ENCODE assay signal across 27 mouse cellular contexts in the genomic region with DNA sequence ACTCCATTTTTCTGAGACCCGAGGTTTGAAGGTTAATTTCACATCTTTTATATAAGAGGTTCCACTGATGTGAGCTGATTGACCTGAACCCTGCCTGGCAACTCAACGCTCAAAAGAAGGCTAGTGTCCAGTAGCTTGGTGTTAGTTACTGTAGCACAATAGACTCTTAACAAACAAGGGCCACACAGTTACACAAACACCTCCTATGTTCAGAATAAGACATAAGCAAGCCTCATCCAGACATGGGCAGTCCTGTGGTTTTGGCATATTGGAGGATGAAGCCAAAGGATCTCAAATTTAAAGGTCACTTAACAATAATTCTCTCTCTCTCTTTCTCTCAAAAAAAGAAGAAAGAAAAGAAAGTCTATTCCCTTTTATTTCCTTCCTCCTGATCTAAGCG. TPM values are rescaled to one million over a fixed set of nuclear protein-coding genes. Genes with fewer than 3 reads are reported as not detected.
A peak's percentile ranks its signal among the peaks of the same experiment; 100 is the strongest.
DNase-seq lines count a peak whose midpoint lies in the region; ATAC-seq and TF ChIP-seq lines count a peak whose summit lies in the region.
"Had no signal": no experiment of that assay in that cellular context is flagged by ENCODE, and none has a peak within 500 bp of the region (broad histone marks: within the 10 kb centered on the region; RNA-seq: fewer than 3 reads in every experiment).

No protein-coding gene starts in this region.

- H3K79me2 ChIP-seq in heart, adult 2 months (replicated peaks; ENCODE audit: control insufficient read depth, insufficient read depth, low read length) = no peaks in the 10 kb centered on the region

- H3K27ac ChIP-seq in heart, adult 2 months = peak overlapping the region; percentile 51
- H3K27ac ChIP-seq in midbrain, embryonic 11.5 days (ENCODE audit: low read depth, low read length) = no peak overlapping the region
- H3K27ac ChIP-seq in midbrain, postnatal 0 days (ENCODE audit: low read depth, low read length) = no peak overlapping the region
- H3K27ac ChIP-seq in embryonic facial prominence, embryonic 14.5 days (replicated peaks; ENCODE audit: low read depth, low read length) = peak overlapping the region; percentile 17; the same call in 1 of the 2 replicates
- H3K27ac ChIP-seq: liver, embryonic 15.5 days; midbrain, embryonic 15.5 days; neural tube, embryonic 12.5 days had no signal

- H3K4me3 ChIP-seq in heart, adult 2 months = no peak overlapping the region
- no peak overlapping the region for H3K4me3 ChIP-seq in midbrain, embryonic 11.5 days (ENCODE audit: low read depth, low read length)
- H3K4me3 ChIP-seq in midbrain, postnatal 0 days (ENCODE audit: low read depth, low read length) = no peak overlapping the region
- no peak overlapping the region for H3K4me3 ChIP-seq in embryonic facial prominence, embryonic 14.5 days (ENCODE audit: low read depth, low read length)
- H3K4me3 ChIP-seq: liver, embryonic 15.5 days; midbrain, embryonic 15.5 days; neural tube, embryonic 12.5 days had no signal

- 0 out of 2 replicates have a peak, but pooled peaks cover 1% of the 10 kb centered on the region for H3K36me3 ChIP-seq in heart, adult 2 months (ENCODE audit: control insufficient read depth, insufficient read depth, low read length)
- no peaks in the 10 kb centered on the region for H3K36me3 ChIP-seq in midbrain, embryonic 11.5 days (ENCODE audit: control insufficient read depth, insufficient read depth, low read length)
- no peaks in the 10 kb centered on the region for H3K36me3 ChIP-seq in midbrain, postnatal 0 days (ENCODE audit: insufficient read depth, low read length)
- no peaks in the 10 kb centered on the region for H3K36me3 ChIP-seq in embryonic facial prominence, embryonic 14.5 days (ENCODE audit: control insufficient read depth, insufficient read depth, low read length)
- H3K36me3 ChIP-seq: G1E; liver, embryonic 15.5 days; midbrain, embryonic 15.5 days; neural tube, embryonic 12.5 days had no signal

- no peaks in the 10 kb centered on the region for H3K27me3 ChIP-seq in heart, adult 2 months (ENCODE audit: control insufficient read depth, insufficient read depth, low read length)
- H3K27me3 ChIP-seq in midbrain, embryonic 11.5 days (ENCODE audit: control insufficient read depth, insufficient read depth, low read length) = no peaks in the 10 kb centered on the region
- H3K27me3 ChIP-seq in midbrain, postnatal 0 days (ENCODE audit: insufficient read depth, low read length) = no peaks in the 10 kb centered on the region
- H3K27me3 ChIP-seq in embryonic facial prominence, embryonic 14.5 days (replicated peaks; ENCODE audit: control insufficient read depth, insufficient read depth, low read length) = no peaks in the 10 kb centered on the region
- H3K27me3 ChIP-seq: liver, embryonic 15.5 days; midbrain, embryonic 15.5 days; neural tube, embryonic 12.5 days had no signal

- H3K9me3 ChIP-seq in midbrain, embryonic 11.5 days (ENCODE audit: control insufficient read depth, low read length) = no peaks in the 10 kb centered on the region
- H3K9me3 ChIP-seq in midbrain, postnatal 0 days (ENCODE audit: low read length) = no peaks in the 10 kb centered on the region
- H3K9me3 ChIP-seq in embryonic facial prominence, embryonic 14.5 days (ENCODE audit: control insufficient read depth, low read length) = no peaks in the 10 kb centered on the region
- H3K9me3 ChIP-seq: liver, embryonic 15.5 days; midbrain, embryonic 15.5 days; neural tube, embryonic 12.5 days had no signal

- DNase-seq in heart, adult 2 months = no peak
- DNase-seq in heart, postnatal 4 days = no peak
- DNase-seq in midbrain, embryonic 11.5 days (ENCODE audit: low spot score, missing footprints) = peak; percentile 67
- no peak for DNase-seq in midbrain, postnatal 0 days (ENCODE audit: low spot score)
- no peak for DNase-seq in embryonic facial prominence, embryonic 14.5 days (ENCODE audit: low spot score)
- DNase-seq in gastrocnemius, postnatal 36 days = no peak
- DNase-seq: adrenal gland, postnatal 14 days; cerebellum, adult 11-12 months; cerebellum, adult 9-11 months; embryo, embryonic 11 days; heart, postnatal 14 days; kidney, postnatal 14 days; layer of hippocampus, adult 9-11 months; liver; lung, postnatal 14 days; right cerebral cortex, adult 18-20 months; spleen, adult 18-20 months; thymus, postnatal 14 days had no signal

- H3K9ac ChIP-seq in heart, adult 2 months (ENCODE audit: low read depth, low read length) = no peak overlapping the region
- no peak overlapping the region for H3K9ac ChIP-seq in midbrain, embryonic 11.5 days (ENCODE audit: low read length)
- no peak overlapping the region for H3K9ac ChIP-seq in midbrain, postnatal 0 days (replicated peaks; ENCODE audit: low read length, poor library complexity, severe bottlenecking)
- no peak overlapping the region for H3K9ac ChIP-seq in embryonic facial prominence, embryonic 14.5 days (ENCODE audit: low read depth, low read length)
- H3K9ac ChIP-seq: liver, embryonic 15.5 days; lung, embryonic 14.5 days; midbrain, embryonic 15.5 days; neural tube, embryonic 12.5 days had no signal

- H3K4me1 ChIP-seq in heart, adult 2 months (ENCODE audit: control insufficient read depth, insufficient read depth, low read length) = peaks cover 8% of the 10 kb centered on the region
- H3K4me1 ChIP-seq in midbrain, embryonic 11.5 days (ENCODE audit: control insufficient read depth, insufficient read depth, low read length) = no peaks in the 10 kb centered on the region
- no peaks in the 10 kb centered on the region for H3K4me1 ChIP-seq in midbrain, postnatal 0 days (ENCODE audit: insufficient read depth, low read length)
- H3K4me1 ChIP-seq in embryonic facial prominence, embryonic 14.5 days (ENCODE audit: control insufficient read depth, insufficient read depth, low read length) = peaks cover 19% of the 10 kb centered on the region; the same call in 1 of the 2 replicates
- H3K4me1 ChIP-seq: liver, embryonic 15.5 days; midbrain, embryonic 15.5 days; neural tube, embryonic 12.5 days had no signal

- no peak for TF ChIP-seq CTCF in heart, adult 2 months (IDR thresholded peaks at IDR 0.05)
- TF ChIP-seq CTCF in midbrain, postnatal 0 days (IDR thresholded peaks at IDR 0.05) = no peak

- intact Hi-C loops in heart, adult 2 months (cut with DNase I) = no loop called here
- intact Hi-C loops in gastrocnemius, postnatal 36 days (cut with DNase I) = no loop called here

- H3K4me2 ChIP-seq in midbrain, embryonic 11.5 days = no peak overlapping the region
- H3K4me2 ChIP-seq in midbrain, postnatal 0 days (ENCODE audit: low read depth, low read length, poor library complexity, severe bottlenecking) = no peak overlapping the region
- H3K4me2 ChIP-seq in embryonic facial prominence, embryonic 14.5 days (ENCODE audit: low read depth, low read length) = no peak overlapping the region
- H3K4me2 ChIP-seq: heart, embryonic 11.5 days; liver, embryonic 15.5 days; lung, embryonic 14.5 days; midbrain, embryonic 15.5 days; neural tube, embryonic 12.5 days had no signal

- TF ChIP-seq POLR2A in heart, adult 2 months (IDR thresholded peaks at IDR 0.05; ENCODE audit: insufficient read depth, low read depth, low read length) = no peak

- 66% methylated on average over 3 of the region's 3 CpGs for WGBS in heart, adult 2 months
- WGBS in midbrain, embryonic 11.5 days = 74% methylated on average over 3 of the region's 3 CpGs
- WGBS in midbrain, postnatal 0 days = 74% methylated on average over 3 of the region's 3 CpGs
- 31% methylated on average over 3 of the region's 3 CpGs for WGBS in embryonic facial prominence, embryonic 14.5 days

- no peak for TF ChIP-seq EP300 in heart, adult 2 months (IDR thresholded peaks at IDR 0.05; ENCODE audit: insufficient read depth, low read depth, low read length)

- no peak for ATAC-seq in midbrain, embryonic 11.5 days (ENCODE audit: low FRiP score)
- no peak for ATAC-seq in midbrain, postnatal 0 days (ENCODE audit: low FRiP score)
- no peak for ATAC-seq in embryonic facial prominence, embryonic 14.5 days (ENCODE audit: low read depth)
- no peak for ATAC-seq in CD4-positive, CD25-positive, alpha-beta regulatory T cell, adult 4 months
- ATAC-seq: forebrain, embryonic 14.5 days; intestine, embryonic 16.5 days; midbrain, embryonic 15.5 days had no signal

RNA-seq across cellular contexts. Expression of gene Tm4sf1, which starts 1.7 kb away (rescaled TPM):
- total RNA-seq in heart, adult 2 months (2021) = 10 to 100 TPM; 78.5 to 84.6 TPM
- polyA plus RNA-seq in heart, adult 2 months (2012; rRNA removed) = 148 and 297 TPM in 2 replicates
- 100 to 1,000 TPM; 120 to 123 TPM for total RNA-seq in heart, postnatal 4 days (2021)
- polyA plus RNA-seq in midbrain, embryonic 11.5 days (2014; fragmentation: Nextera tagmentation; extraction: Ambion mirVana) = 30.6 and 31.7 TPM in 2 replicates
- total RNA-seq in midbrain, postnatal 0 days (2014; rRNA removed) = 17.7 and 23.0 TPM in 2 replicates
- polyA plus RNA-seq in midbrain, postnatal 0 days (2015; fragmentation: Nextera tagmentation; extraction: Ambion mirVana) = 27.8 and 32.4 TPM in 2 replicates
- 93.8 and 94.9 TPM in 2 replicates for polyA plus RNA-seq in embryonic facial prominence, embryonic 14.5 days (2014; fragmentation: Nextera tagmentation; extraction: Ambion mirVana)
- 10 to 100 TPM; 18.9 TPM for total RNA-seq in gastrocnemius, postnatal 36 days (2021)
- polyA plus RNA-seq in CD4-positive, CD25-positive, alpha-beta regulatory T cell, adult 4 months (2017; shearing (Covaris generic)) = under 1 TPM in 1 of 2 experiments, not detected in 1; 0.30 TPM
- polyA plus RNA-seq: G1E had no signal

Comparison
In these comparisons a context has a peak if more than half of its experiments do, and no peak if none do; other contexts are left out.
1. H3K27ac ChIP-seq: peak in heart, adult 2 months (single experiment) and embryonic facial prominence, embryonic 14.5 days (single experiment); none in midbrain, embryonic 11.5 days (single experiment) and midbrain, postnatal 0 days (single experiment).
2. RNA of gene Tm4sf1, which starts 1.7 kb away (polyA plus RNA-seq): 148 to 297 TPM in heart, adult 2 months, 93.8 to 94.9 TPM in embryonic facial prominence, embryonic 14.5 days, 30.6 to 31.7 TPM in midbrain, embryonic 11.5 days and 27.8 to 32.4 TPM in midbrain, postnatal 0 days; 0.30 TPM in CD4-positive, CD25-positive, alpha-beta regulatory T cell, adult 4 months; every median in the first group is over 10 times any median in the second.